Mouse (Mus musculus) cortical plate, adult 2 months (tissue): ENCODE measurements around the gene Fam89a.

ENCODE experiments used
- CTCF ChIP-seq: fragments of 200-500 bp; IDR thresholded peaks from 2 replicates; pipeline ENCODE4 v1.5.1; 2011; ENCODE audit warnings: mild to moderate bottlenecking, control low read depth, low read length; ENCODE audit not compliant: insufficient read depth; ENCODE audit errors: extremely low read depth
- POLR2A ChIP-seq: fragments of 200-500 bp; IDR thresholded peaks from 2 replicates; pipeline ENCODE4 v1.6.1; 2011; ENCODE audit warnings: mild to moderate bottlenecking, low read length, control low read depth; ENCODE audit not compliant: insufficient read depth; ENCODE audit errors: extremely low read depth

DNA sequence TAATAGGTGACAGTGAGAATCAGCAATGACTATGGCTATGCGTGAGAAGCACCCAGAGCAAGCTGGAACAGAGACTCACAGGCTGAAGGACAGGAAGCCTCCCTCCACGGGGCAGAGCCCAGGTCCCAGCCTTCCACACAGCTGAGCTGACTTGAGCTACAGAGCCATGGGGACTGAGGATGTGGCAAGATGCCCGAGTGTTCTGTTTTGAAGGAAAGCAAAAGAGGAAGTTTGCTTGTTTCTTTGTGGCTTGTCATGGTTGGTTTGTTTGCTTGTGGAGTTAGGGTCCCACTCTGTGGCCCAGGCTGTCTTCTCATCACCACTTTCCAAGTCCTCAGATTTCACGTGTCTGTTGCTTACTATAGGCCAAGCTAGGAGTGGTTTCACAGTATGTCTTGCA lies 39.0 kb upstream of the Fam89a start:
- TF ChIP-seq CTCF (no peak), POLR2A (no peak)
